Mouse (Mus musculus) heart, embryonic 16.5 days (tissue): ENCODE results near the gene Fbxw7. TPM values are rescaled to one million over a fixed set of nuclear protein-coding genes. Genes with fewer than 3 reads are reported as not detected.

Source experiments
- ATAC-seq: fragments of 200-750 bp; cut with Nextera tagmentation; replicated peaks from 2 replicates; pipeline ENCODE4 v1.8.0; 2017; ENCODE audit warnings: moderate number of reproducible peaks; ENCODE audit not compliant: insufficient read depth, low FRiP score; ENCODE audit errors: extremely low read depth
- H3K27ac ChIP-seq: fragments of 300-500 bp; sonication (generic); 2 replicates; pipeline ENCODE4 v1.5.1; 2014; ENCODE audit warnings: mild to moderate bottlenecking, low read length, control low read depth, moderate library complexity
- H3K27me3 ChIP-seq: fragments of 300-500 bp; sonication (generic); 2 replicates; pipeline ENCODE4 v1.6.1; 2014; ENCODE audit warnings: low read length, mixed read lengths; ENCODE audit not compliant: control insufficient read depth, insufficient read depth
- H3K36me3 ChIP-seq: fragments of 300-500 bp; sonication (generic); 2 replicates; pipeline ENCODE4 v1.6.1; 2014; ENCODE audit not compliant: control insufficient read depth, insufficient read depth
- H3K4me1 ChIP-seq: fragments of 300-500 bp; sonication (generic); 2 replicates; pipeline ENCODE4 v1.6.1; 2014; ENCODE audit warnings: low read length, mixed read lengths; ENCODE audit not compliant: control insufficient read depth, insufficient read depth
- H3K4me2 ChIP-seq: fragments of 300-500 bp; sonication (generic); 2 replicates; pipeline ENCODE4 v1.6.1; 2014; ENCODE audit warnings: low read depth, mild to moderate bottlenecking, control low read depth, low read length
- H3K4me3 ChIP-seq: fragments of 300-500 bp; sonication (generic); 2 replicates; pipeline ENCODE4 v1.5.1; 2014; ENCODE audit warnings: mild to moderate bottlenecking, control low read depth, low read length
- H3K9ac ChIP-seq: fragments of 300-500 bp; sonication (generic); 2 replicates; pipeline ENCODE4 v1.6.1; 2014; ENCODE audit warnings: low read length, control low read depth
- H3K9me3 ChIP-seq: fragments of 300-500 bp; sonication (generic); replicated peaks from 2 replicates; pipeline ENCODE4 v1.6.1; 2016; ENCODE audit warnings: low read length; ENCODE audit not compliant: control insufficient read depth
- WGBS: fragments of 180-500 bp; shearing (Covaris S2); extraction: QIAGEN DNeasy Blood & Tissue Kit; methylation state at CpG from one replicate; pipeline ENCODE4 v1.1.7; 2014; 5-methylcytosine and 5-hydroxymethylcytosine counted together
- polyA plus RNA-seq: library from polyadenylated mRNA; unstranded; fragments of >200 nt; fragmentation: Nextera tagmentation; extraction: Ambion mirVana; gene quantifications from 2 replicates; pipeline ENCODE4 v1.2.1, GENCODE M21; 2015

Fbxw7 gene
- polyA plus RNA-seq, 1 experiment from 2014 or later, result 12.1 TPM

- no peak for ATAC-seq
- Histone ChIP-seq H3K4me1 (0 out of 2 replicates have a peak, but pooled peaks cover 2% of the 10 kb centered on the region), H3K36me3 (no peaks in the 10 kb centered on the region), H3K4me2 (no peak overlapping the region), H3K4me3 (no peak overlapping the region), H3K9me3 (no peaks in the 10 kb centered on the region), H3K9ac (no peak overlapping the region), H3K27ac (no peak overlapping the region), H3K27me3 (no peaks in the 10 kb centered on the region)
- WGBS, result 35% methylated on average over 1 of the region's 1 CpGs
Observed at GRCm38 (mm10) chr3:84889648-84890047, 74.6 kb downstream of the Fbxw7 start.

GRCm38 (mm10) chr3:84890983-84891382, 75.9 kb downstream of the Fbxw7 start:
- 81% methylated on average over 5 of the region's 5 CpGs for WGBS
- no peak for ATAC-seq
- H3K4me1 ChIP-seq, result 0 out of 2 replicates have a peak, but pooled peaks cover 2% of the 10 kb centered on the region
- no peak overlapping the region for H3K4me3 ChIP-seq
- H3K9ac ChIP-seq, result no peak overlapping the region
- H3K4me2 ChIP-seq, result no peak overlapping the region
- no peak overlapping the region for H3K27ac ChIP-seq
- H3K27me3 ChIP-seq, result no peaks in the 10 kb centered on the region
- no peaks in the 10 kb centered on the region for H3K36me3 ChIP-seq
- no peaks in the 10 kb centered on the region for H3K9me3 ChIP-seq

GRCm38 (mm10) chr3:84897952-84898351, 82.9 kb downstream of the Fbxw7 start:
- H3K27ac ChIP-seq, result no peak overlapping the region
- 0 out of 2 replicates have a peak, but pooled peaks cover 3% of the 10 kb centered on the region for H3K4me1 ChIP-seq
- no peak overlapping the region for H3K4me2 ChIP-seq
- WGBS, result 73% methylated on average over 8 of the region's 8 CpGs
- no peaks in the 10 kb centered on the region for H3K36me3 ChIP-seq
- no peak overlapping the region for H3K9ac ChIP-seq
- H3K9me3 ChIP-seq, result no peaks in the 10 kb centered on the region
- no peak for ATAC-seq
- no peak overlapping the region for H3K4me3 ChIP-seq
- H3K27me3 ChIP-seq, result no peaks in the 10 kb centered on the region

- no peak for ATAC-seq
Observed at GRCm38 (mm10) chr3:84906528-84906927, 91.5 kb downstream of the Fbxw7 start.

GRCm38 (mm10) chr3:84914284-84914683, 99.2 kb downstream of the Fbxw7 start:
- no peak overlapping the region for H3K4me2 ChIP-seq
- 24% methylated on average over 1 of the region's 1 CpGs for WGBS
- H3K4me3 ChIP-seq, result no peak overlapping the region
- H3K9ac ChIP-seq, result no peak overlapping the region
- no peaks in the 10 kb centered on the region for H3K36me3 ChIP-seq
- H3K9me3 ChIP-seq, result no peaks in the 10 kb centered on the region
- no peak for ATAC-seq
- H3K27me3 ChIP-seq, result no peaks in the 10 kb centered on the region
- no peak overlapping the region for H3K27ac ChIP-seq
- no peaks in the 10 kb centered on the region for H3K4me1 ChIP-seq

More at GRCm38 (mm10) chr3:84906528-84906927, 91.5 kb downstream of the Fbxw7 start:
- H3K4me3 ChIP-seq, result no peak overlapping the region
- H3K4me1 ChIP-seq, result no peaks in the 10 kb centered on the region
- H3K36me3 ChIP-seq, result 0 out of 2 replicates have a peak, but pooled peaks cover 4% of the 10 kb centered on the region
- H3K4me2 ChIP-seq, result no peak overlapping the region
- H3K27me3 ChIP-seq, result no peaks in the 10 kb centered on the region
- no peak overlapping the region for H3K27ac ChIP-seq
- no peaks in the 10 kb centered on the region for H3K9me3 ChIP-seq
- 11% methylated on average over 1 of the region's 1 CpGs for WGBS
- H3K9ac ChIP-seq, result no peak overlapping the region

GRCm38 (mm10) chr3:84917903-84918679, 103.0 kb downstream of the Fbxw7 start:
- Histone ChIP-seq H3K4me2 (no peak overlapping the region), H3K9ac (no peak overlapping the region), H3K4me3 (no peak overlapping the region), H3K27me3 (no peaks in the 10 kb centered on the region), H3K36me3 (no peaks in the 10 kb centered on the region), H3K4me1 (no peaks in the 10 kb centered on the region), H3K9me3 (no peaks in the 10 kb centered on the region), H3K27ac (no peak overlapping the region)
- ATAC-seq, result no peak
- WGBS, result 73% methylated on average over 9 of the region's 9 CpGs

GRCm38 (mm10) chr3:84921704-84922420, 106.8 kb downstream of the Fbxw7 start:
- H3K36me3 ChIP-seq, result no peaks in the 10 kb centered on the region
- WGBS, result 72% methylated on average over 6 of the region's 6 CpGs
- no peak overlapping the region for H3K4me2 ChIP-seq
- no peaks in the 10 kb centered on the region for H3K9me3 ChIP-seq
- no peak overlapping the region for H3K27ac ChIP-seq
- H3K27me3 ChIP-seq, result no peaks in the 10 kb centered on the region
- no peak for ATAC-seq
- no peak overlapping the region for H3K4me3 ChIP-seq
- H3K4me1 ChIP-seq, result peaks cover 6% of the 10 kb centered on the region; the same call in 1 of the 2 replicates
- no peak overlapping the region for H3K9ac ChIP-seq

GRCm38 (mm10) chr3:84923256-84923655, 108.2 kb downstream of the Fbxw7 start:
- no peak overlapping the region for H3K4me3 ChIP-seq
- no peak for ATAC-seq
- H3K4me1 ChIP-seq, result peaks cover 9% of the 10 kb centered on the region; the same call in 1 of the 2 replicates
- no peaks in the 10 kb centered on the region for H3K27me3 ChIP-seq
- no peak overlapping the region for H3K9ac ChIP-seq
- no peak overlapping the region for H3K4me2 ChIP-seq
- H3K36me3 ChIP-seq, result no peaks in the 10 kb centered on the region
- H3K27ac ChIP-seq, result no peak overlapping the region
- no peaks in the 10 kb centered on the region for H3K9me3 ChIP-seq
- WGBS, result 71% methylated on average over 1 of the region's 1 CpGs

- 63% methylated on average over 1 of the region's 1 CpGs for WGBS
- ATAC-seq, result no peak
- no peaks in the 10 kb centered on the region for H3K36me3 ChIP-seq
Observed at GRCm38 (mm10) chr3:84923670-84924069, 108.6 kb downstream of the Fbxw7 start.

More at GRCm38 (mm10) chr3:84923670-84924069, 108.6 kb downstream of the Fbxw7 start:
- Histone ChIP-seq H3K4me3 (no peak overlapping the region), H3K27me3 (no peaks in the 10 kb centered on the region), H3K27ac (no peak overlapping the region), H3K4me1 (peaks cover 9% of the 10 kb centered on the region; the same call in 1 of the 2 replicates), H3K9ac (no peak overlapping the region), H3K4me2 (no peak overlapping the region), H3K9me3 (no peaks in the 10 kb centered on the region)
